Mouse (Mus musculus) kidney, adult 2 months (tissue): ENCODE data around the gene Atp2a3.

Experiments
- CTCF ChIP-seq: fragments of 200-500 bp; conservative IDR thresholded peaks from 2 replicates; pipeline ENCODE4 v1.5.1; 2011; ENCODE audit warnings: low read depth, mild to moderate bottlenecking, control low read depth, low read length, moderate library complexity, mixed read lengths; ENCODE audit not compliant: insufficient read depth, insufficient read length
- POLR2A ChIP-seq: fragments of 200-500 bp; IDR thresholded peaks from one replicate; pipeline ENCODE4 v1.6.1; 2011; ENCODE audit warnings: low read depth, low read length, control low read depth

DNA sequence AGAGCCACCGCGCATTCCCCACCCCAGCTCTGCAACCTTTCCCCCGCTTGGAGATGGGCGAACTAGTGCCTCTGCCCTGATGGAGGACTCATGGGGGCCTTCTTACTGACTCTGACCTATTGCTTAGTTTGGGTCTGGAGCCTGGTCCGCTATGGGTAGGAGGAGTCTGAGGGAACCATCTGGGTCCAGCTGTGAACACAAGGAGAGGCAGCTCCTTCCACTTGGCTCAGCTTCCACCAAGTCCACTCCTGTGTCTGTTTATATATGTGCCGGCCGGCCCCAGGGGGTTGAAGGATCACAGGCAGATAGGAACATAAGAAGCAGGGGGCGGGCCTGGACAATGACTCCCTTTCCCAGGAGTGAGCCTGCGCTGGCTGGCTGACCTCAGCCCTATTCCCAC, 31.0 kb downstream of the Atp2a3 start:
- TF ChIP-seq CTCF (no peak), POLR2A (no peak)
